Mouse (Mus musculus) ES-E14 (cell line): ENCODE measurements around the gene Kif11.

Source experiments
- HCFC1 ChIP-seq: IDR thresholded peaks from 2 replicates; pipeline ENCODE4 v1.6.1; 2012; ENCODE audit warnings: low read length, inconsistent platforms, borderline replicate concordance; ENCODE audit not compliant: insufficient read depth
- MAFK ChIP-seq: IDR thresholded peaks from 2 replicates; pipeline ENCODE4 v1.6.1; 2014; ENCODE audit warnings: mild to moderate bottlenecking, low read depth, low read length, inconsistent platforms; ENCODE audit not compliant: insufficient read depth

GRCm38 (mm10) chr19:37435853-37436174, 59.6 kb downstream of the Kif11 start:
- TF ChIP-seq HCFC1 (no peak), MAFK (no peak)
